Mouse (Mus musculus): ENCODE data around the gene Cdc42bpa. TPM values are rescaled to one million over a fixed set of nuclear protein-coding genes. Genes with fewer than 3 reads are reported as not detected.

The Cdc42bpa gene
- polyA plus RNA-seq, 1 experiment = 25.4 TPM

GRCm38 (mm10) chr1:180031705-180032548 is 71.7 kb downstream of the Cdc42bpa start:
- DNase-seq (ENCODE audit: low read depth) = no peak

- DNase-seq (ENCODE audit: low read depth) = no peak
Measured at GRCm38 (mm10) chr1:180037461-180037860, 77.2 kb downstream of the Cdc42bpa start.

- DNase-seq (ENCODE audit: low read depth) = no peak
Measured at GRCm38 (mm10) chr1:180044160-180044559, 83.9 kb downstream of the Cdc42bpa start.

- DNase-seq (ENCODE audit: low read depth) = no peak
Measured at GRCm38 (mm10) chr1:180045172-180045571, 84.9 kb downstream of the Cdc42bpa start.

- no peak for DNase-seq (ENCODE audit: low read depth)
Measured at GRCm38 (mm10) chr1:180089176-180089575, 128.9 kb downstream of the Cdc42bpa start.

- no peak for DNase-seq (ENCODE audit: low read depth)
Measured at GRCm38 (mm10) chr1:180098426-180098825, 138.2 kb downstream of the Cdc42bpa start.

GRCm38 (mm10) chr1:180104567-180104966 is 144.3 kb downstream of the Cdc42bpa start:
- no peak for DNase-seq (ENCODE audit: low read depth)

GRCm38 (mm10) chr1:180109050-180109449 is 148.8 kb downstream of the Cdc42bpa start:
- no peak for DNase-seq (ENCODE audit: low read depth)

- no peak for DNase-seq (ENCODE audit: low read depth)
Measured at GRCm38 (mm10) chr1:180116525-180116924, 156.3 kb downstream of the Cdc42bpa start.

GRCm38 (mm10) chr1:180118233-180118632 is 158.0 kb downstream of the Cdc42bpa start:
- DNase-seq (ENCODE audit: low read depth) = no peak

GRCm38 (mm10) chr1:180128077-180128792 is 168.0 kb downstream of the Cdc42bpa start:
- DNase-seq (ENCODE audit: low read depth) = no peak

- no peak for DNase-seq (ENCODE audit: low read depth)
Measured at GRCm38 (mm10) chr1:180131402-180131801, 171.1 kb downstream of the Cdc42bpa start.

GRCm38 (mm10) chr1:180132187-180132586 is 171.9 kb downstream of the Cdc42bpa start:
- DNase-seq (ENCODE audit: low read depth) = no peak

GRCm38 (mm10) chr1:180139158-180139557 is 178.9 kb downstream of the Cdc42bpa start:
- DNase-seq (ENCODE audit: low read depth) = no peak

GRCm38 (mm10) chr1:180140970-180141369 is 180.7 kb downstream of the Cdc42bpa start:
- no peak for DNase-seq (ENCODE audit: low read depth)

GRCm38 (mm10) chr1:180148036-180148435 is 187.8 kb downstream of the Cdc42bpa start:
- DNase-seq (ENCODE audit: low read depth) = no peak

- no peak for DNase-seq (ENCODE audit: low read depth)
Measured at GRCm38 (mm10) chr1:180148563-180148962, 188.3 kb downstream of the Cdc42bpa start.

GRCm38 (mm10) chr1:180151191-180151590 is 190.9 kb downstream of the Cdc42bpa start:
- no peak for DNase-seq (ENCODE audit: low read depth)

GRCm38 (mm10) chr1:180158648-180159047 is 198.4 kb downstream of the Cdc42bpa start:
- DNase-seq (ENCODE audit: low read depth) = no peak

- DNase-seq (ENCODE audit: low read depth) = no peak
Measured at GRCm38 (mm10) chr1:180160545-180160944, 200.3 kb downstream of the Cdc42bpa start.

- DNase-seq (ENCODE audit: low read depth) = no peak
Measured at GRCm38 (mm10) chr1:180161160-180161559, 200.9 kb downstream of the Cdc42bpa start.

- no peak for DNase-seq (ENCODE audit: low read depth)
Measured at GRCm38 (mm10) chr1:180161566-180162355, 201.5 kb downstream of the Cdc42bpa start.
